Mouse (Mus musculus): Measurements from ENCODE around the gene Rab3gap2. TPM values are rescaled to one million over a fixed set of nuclear protein-coding genes. Genes with fewer than 3 reads are reported as not detected.

Gene Rab3gap2
- total and polyA plus RNA-seq, 3 experiments, result 22.7 to 39.1 (median 24.0) TPM

DNA sequence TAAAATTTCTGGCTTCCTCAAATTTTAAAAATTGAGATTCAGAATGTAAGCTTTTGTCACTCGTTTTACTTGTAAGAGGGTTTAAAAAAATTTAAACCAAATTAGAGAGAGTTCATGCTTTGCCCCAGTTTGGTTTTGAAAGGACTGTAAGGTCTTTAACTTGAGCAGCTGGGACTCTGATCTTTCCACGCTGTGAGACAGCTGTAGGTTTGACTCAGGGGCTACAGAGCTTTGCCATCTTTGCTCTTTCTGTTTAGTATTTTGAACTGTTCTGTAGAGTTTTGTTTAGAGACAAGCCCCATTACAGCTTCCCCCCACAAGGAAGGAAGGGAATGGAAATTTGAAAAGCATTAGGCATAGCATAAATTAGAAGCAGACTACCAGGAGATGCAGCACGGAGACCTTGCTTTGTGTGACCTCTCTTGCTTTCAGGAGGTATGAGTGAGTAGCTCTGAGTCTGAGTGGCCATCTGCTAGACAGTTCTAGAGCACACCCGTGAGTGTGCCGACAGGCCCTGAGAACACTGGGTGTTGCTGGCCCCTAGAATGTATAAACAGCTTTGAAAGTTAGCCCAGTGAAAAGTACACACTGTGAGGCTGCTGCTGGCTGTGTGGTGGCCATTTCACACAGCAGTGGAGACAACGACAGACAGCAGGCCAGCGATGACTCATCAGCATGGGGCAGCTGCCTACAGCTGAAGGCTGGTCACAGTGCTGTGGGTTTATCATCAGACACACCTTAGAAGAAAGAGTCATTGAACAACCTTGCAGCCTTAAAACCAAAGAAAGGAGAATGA is 25.7 kb downstream of the Rab3gap2 start:
- Histone ChIP-seq H3K4me3 (replicated peaks in 1 of 3; ENCODE audit: low read depth in 2 of 3, low read length in 2 of 3, poor library complexity in 1 of 3) (no peak overlapping the region), H3K36me3 (replicated peaks in 1 of 2; ENCODE audit: control insufficient read depth in 1 of 2, insufficient read depth in 1 of 2, low read length in 1 of 2) (peaks cover 23 to 68% of the 10 kb centered on the region in 2 experiments), H3K27ac (ENCODE audit: insufficient read depth, low read depth) (no peak overlapping the region), H3K79me2 (replicated peaks; ENCODE audit: control insufficient read depth, extremely low read depth, insufficient read depth, poor library complexity, severe bottlenecking) (no peaks in the 10 kb centered on the region), H3K9me3 (replicated peaks; ENCODE audit: low read length) (no peaks in the 10 kb centered on the region), H3K9ac (ENCODE audit: insufficient read depth, low read depth) (no peak overlapping the region), H3K4me2 (ENCODE audit: insufficient read depth, low read depth, poor library complexity, severe bottlenecking) (no peak overlapping the region), H3K27me3 (replicated peaks) (no peaks in the 10 kb centered on the region), H3K4me1 (ENCODE audit: control insufficient read depth in 1 of 2, insufficient read depth in 2 of 2) (peaks cover 5 to 16% of the 10 kb centered on the region in 2 experiments)
- dilution Hi-C loops (cut with MboI; ENCODE audit: extremely low pct_ligation_motif_present, extremely low pct_unique_long_range_greater_than_20kb, low sequenced_read_pairs), result no loop called here
- TF ChIP-seq ELF1 (IDR thresholded peaks at IDR 0.05; ENCODE audit: low read depth, low read length) (no peak), POLR2A (IDR thresholded peaks at IDR 0.05; ENCODE audit: low read depth, low read length) (no peak), USF1 (IDR thresholded peaks at IDR 0.05; ENCODE audit: low read depth, low read length) (no peak), EP300 (IDR thresholded peaks at IDR 0.05; ENCODE audit: low read length) (no peak), UBTF (IDR thresholded peaks at IDR 0.05; ENCODE audit: low read depth, low read length) (no peak), CHD1 (IDR thresholded peaks at IDR 0.05; ENCODE audit: low read depth, low read length) (no peak), MEF2A (IDR thresholded peaks at IDR 0.05; ENCODE audit: borderline replicate concordance, low read depth, low read length) (no peak)
- peak; percentile 6 for DNase-seq (ENCODE audit: extremely low read depth)
- in situ Hi-C loops (cut with MboI; ENCODE audit: low pct_ligation_motif_present, low pct_unique_long_range_greater_than_20kb, low sequenced_read_pairs), result no loop called here

DNA sequence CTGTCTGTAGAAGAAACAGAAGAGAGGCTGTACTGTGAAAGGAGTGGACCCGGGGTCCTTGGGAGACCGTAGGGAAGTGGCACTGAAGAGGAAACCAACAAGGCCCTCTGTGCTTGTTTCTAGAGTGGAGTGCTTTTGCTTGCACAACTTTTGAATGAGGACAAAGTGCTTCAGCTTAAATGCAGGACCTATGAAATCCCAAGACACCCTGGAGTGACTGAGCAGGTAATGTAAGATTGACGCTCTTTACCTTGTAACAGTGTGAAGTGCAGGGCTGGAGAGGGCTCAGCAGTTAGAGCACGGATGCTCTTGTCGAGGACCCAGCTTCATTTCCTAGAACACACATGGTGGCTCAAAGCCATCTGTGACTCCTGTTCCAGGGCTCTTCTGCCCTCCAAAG is 31.9 kb downstream of the Rab3gap2 start:
- no peaks in the 10 kb centered on the region for H3K79me2 ChIP-seq (replicated peaks; ENCODE audit: control insufficient read depth, extremely low read depth, insufficient read depth, poor library complexity, severe bottlenecking)
- H3K27ac ChIP-seq (ENCODE audit: insufficient read depth, low read depth), result no peak overlapping the region
- no peaks in the 10 kb centered on the region for H3K27me3 ChIP-seq (replicated peaks)
- dilution Hi-C loops (cut with MboI; ENCODE audit: extremely low pct_ligation_motif_present, extremely low pct_unique_long_range_greater_than_20kb, low sequenced_read_pairs) (no loop called here), in situ Hi-C loops (cut with MboI; ENCODE audit: low pct_ligation_motif_present, low pct_unique_long_range_greater_than_20kb, low sequenced_read_pairs) (no loop called here)
- no peak overlapping the region for H3K4me2 ChIP-seq (ENCODE audit: insufficient read depth, low read depth, poor library complexity, severe bottlenecking)
- H3K4me1 ChIP-seq (ENCODE audit: control insufficient read depth in 1 of 2, insufficient read depth in 2 of 2), result no peaks in the 10 kb centered on the region
- peaks cover 39 to 69% of the 10 kb centered on the region in 2 experiments for H3K36me3 ChIP-seq (replicated peaks in 1 of 2; ENCODE audit: control insufficient read depth in 1 of 2, insufficient read depth in 1 of 2, low read length in 1 of 2)
- H3K9ac ChIP-seq (ENCODE audit: insufficient read depth, low read depth), result no peak overlapping the region
- no peak for DNase-seq (ENCODE audit: extremely low read depth)
- TF ChIP-seq JUN (IDR thresholded peaks at IDR 0.05; ENCODE audit: insufficient read depth, low read depth, low read length) (no peak), ZMIZ1 (IDR thresholded peaks at IDR 0.05; ENCODE audit: low read depth, low read length) (no peak), MYC (IDR thresholded peaks at IDR 0.05; ENCODE audit: low read depth, low read length) (no peak), CHD2 (IDR thresholded peaks at IDR 0.05; ENCODE audit: low read length) (no peak), ZKSCAN1 (IDR thresholded peaks at IDR 0.05; ENCODE audit: borderline replicate concordance, low read depth, low read length) (no peak), TBP (conservative IDR thresholded peaks at IDR 0.05; ENCODE audit: low read depth, low read length) (no peak), MEF2A (IDR thresholded peaks at IDR 0.05; ENCODE audit: borderline replicate concordance, low read depth, low read length) (no peak)
- no peaks in the 10 kb centered on the region for H3K9me3 ChIP-seq (replicated peaks; ENCODE audit: low read length)
- H3K4me3 ChIP-seq (replicated peaks in 1 of 3; ENCODE audit: low read depth in 2 of 3, low read length in 2 of 3, poor library complexity in 1 of 3), result no peak overlapping the region
